Mouse (Mus musculus) liver, adult 2 months (tissue): ENCODE data around the gene Naxd. TPM values are rescaled to one million over a fixed set of nuclear protein-coding genes. Genes with fewer than 3 reads are reported as not detected.

Experiments used
- DNase-seq: peaks from one replicate; pipeline ENCODE4 v3.0.0-alpha.2; 2011; ENCODE audit warnings: low read depth, low spot score; ENCODE audit errors: extremely low read depth
- H3K27ac ChIP-seq: fragments of 200-500 bp; replicated peaks from 2 replicates; pipeline ENCODE4 v1.5.1; 2012; ENCODE audit warnings: low read depth, mild to moderate bottlenecking, control low read depth, inconsistent platforms, low read length; ENCODE audit not compliant: insufficient read depth
- H3K27me3 ChIP-seq: fragments of 200-500 bp; 2 replicates; pipeline ENCODE4 v1.6.1; 2012; ENCODE audit warnings: mild to moderate bottlenecking, moderate library complexity, low read length, inconsistent platforms; ENCODE audit not compliant: control insufficient read depth, insufficient read depth
- H3K36me3 ChIP-seq: fragments of 200-500 bp; 2 replicates; pipeline ENCODE4 v1.6.1; 2012; ENCODE audit warnings: low read length, inconsistent platforms; ENCODE audit not compliant: control insufficient read depth, insufficient read depth
- H3K4me1 ChIP-seq: fragments of 200-500 bp; 2 replicates; pipeline ENCODE4 v1.6.1; 2011; ENCODE audit warnings: low read length; ENCODE audit not compliant: control insufficient read depth, insufficient read depth
- H3K4me3 ChIP-seq: fragments of 200-500 bp; 2 replicates; pipeline ENCODE4 v1.5.1; 2011; ENCODE audit warnings: low read depth, mild to moderate bottlenecking, control low read depth, low read length, moderate library complexity; ENCODE audit not compliant: insufficient read depth
- H3K79me2 ChIP-seq: fragments of 200-500 bp; 2 replicates; pipeline ENCODE4 v1.6.1; 2012; ENCODE audit warnings: inconsistent platforms, mild to moderate bottlenecking, low read length, moderate library complexity; ENCODE audit not compliant: control insufficient read depth, insufficient read depth
- H3K9ac ChIP-seq: fragments of 200-500 bp; 2 replicates; pipeline ENCODE4 v1.6.1; 2012; ENCODE audit warnings: low read depth, mild to moderate bottlenecking, control low read depth, inconsistent platforms, low read length
- CTCF ChIP-seq: fragments of 200-500 bp; IDR thresholded peaks from 2 replicates; pipeline ENCODE4 v1.5.1; 2011; ENCODE audit warnings: low read depth, low read length, control low read depth
- POLR2A ChIP-seq: fragments of 200-500 bp; IDR thresholded peaks from 2 replicates; pipeline ENCODE4 v1.6.1; 2011; ENCODE audit warnings: low read length, control low read depth; ENCODE audit not compliant: insufficient read depth; ENCODE audit errors: extremely low read depth
- WGBS: fragments of 180-500 bp; shearing (Covaris S2); methylation state at CpG from one replicate; pipeline ENCODE4 v1.1.7; 2018; 5-methylcytosine and 5-hydroxymethylcytosine counted together
- polyA plus RNA-seq: library from polyadenylated mRNA; depleted of rRNA; stranded (reverse); fragments of >200 nt; gene quantifications from 2 replicates; pipeline ENCODE4 v1.2.3, GENCODE M21; 2012; rRNA removed
- total RNA-seq: library from RNA; depleted of rRNA; stranded (reverse); fragments of >200 nt; gene quantifications from 2 replicates; pipeline ENCODE4 v1.2.3, GENCODE M21; 2014; rRNA removed

The Naxd gene
- total and polyA plus RNA-seq, 2 experiments, result 84.7 to 110 TPM

DNA sequence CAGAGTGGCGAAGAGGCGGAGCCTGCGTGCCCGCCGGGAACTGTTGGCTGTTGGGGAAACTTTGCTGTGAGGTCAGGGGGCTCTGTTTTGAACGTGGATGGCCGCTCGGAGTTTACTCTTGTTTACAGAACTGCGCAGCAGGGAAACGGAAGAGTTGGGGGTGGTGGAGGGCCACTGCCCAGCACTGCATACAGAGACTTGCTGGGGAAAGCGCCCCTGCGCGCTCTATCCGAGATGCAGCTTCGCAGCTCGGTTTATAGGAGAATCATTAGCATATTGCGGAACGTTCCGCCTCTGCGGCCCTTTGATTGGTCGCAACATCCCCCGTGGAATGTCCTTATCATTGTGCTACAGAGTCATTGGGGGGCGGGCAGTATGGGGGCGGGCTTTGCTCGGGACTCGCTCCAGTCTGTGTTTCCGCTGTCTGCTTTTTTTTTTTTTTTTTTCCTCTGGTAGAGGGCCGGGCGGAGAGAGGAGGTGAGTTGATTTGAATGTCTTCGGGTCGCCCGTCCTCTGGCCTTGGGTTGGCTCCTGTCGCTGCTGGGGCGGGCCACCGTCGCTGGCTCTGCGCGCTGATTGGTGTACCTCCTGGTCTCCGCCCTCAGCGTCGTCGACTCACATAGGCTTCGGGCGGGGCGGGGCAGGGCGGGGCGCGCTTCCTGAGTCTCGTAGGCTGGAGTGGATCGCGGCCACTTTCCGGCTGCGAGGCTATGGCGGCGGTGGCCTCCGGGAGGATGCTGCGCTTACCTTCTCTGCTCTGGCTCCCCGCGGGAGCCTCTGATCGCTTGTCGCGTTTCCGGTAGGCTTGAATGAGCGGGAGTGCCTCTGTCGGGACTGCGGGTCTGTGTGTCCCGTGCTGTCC lies 60.7 kb downstream of the Naxd start:
- under 1% methylated on average over 67 of the region's 67 CpGs for WGBS
- Histone ChIP-seq H3K27ac (peak overlapping the region; percentile 85), H3K36me3 (peaks cover 4% of the 10 kb centered on the region; the same call in 1 of the 2 replicates), H3K79me2 (peaks cover 21% of the 10 kb centered on the region; the same call in 1 of the 2 replicates), H3K9ac (peak overlapping the region; percentile 94), H3K4me3 (peak overlapping the region; percentile 89), H3K4me1 (peaks cover 7% of the 10 kb centered on the region; the same call in 1 of the 2 replicates), H3K27me3 (no peaks in the 10 kb centered on the region)
- TF ChIP-seq CTCF (no peak), POLR2A (peak; percentile 100)
- DNase-seq, result peak; percentile 96

DNA sequence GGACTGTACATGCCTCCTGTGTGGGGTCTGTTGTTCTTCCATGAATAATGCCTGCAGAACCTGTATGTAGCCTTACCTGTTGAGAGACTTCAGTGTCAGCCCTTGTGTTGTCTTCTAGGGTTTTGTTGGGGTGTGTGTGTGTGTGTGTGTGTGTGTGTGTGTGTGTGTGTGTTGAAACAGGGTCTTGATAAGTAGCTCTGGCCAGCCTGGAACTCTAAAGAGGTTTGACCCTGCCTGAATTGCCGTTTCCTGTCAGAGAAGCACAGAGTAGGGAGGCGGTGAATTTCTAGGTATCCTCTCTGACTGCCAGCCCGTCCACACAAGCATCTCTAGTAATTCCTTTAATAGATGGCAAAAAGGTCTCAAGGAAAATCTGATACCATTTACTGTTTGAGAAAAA lies 62.2 kb downstream of the Naxd start:
- 71% methylated on average over 3 of the region's 3 CpGs for WGBS

DNA sequence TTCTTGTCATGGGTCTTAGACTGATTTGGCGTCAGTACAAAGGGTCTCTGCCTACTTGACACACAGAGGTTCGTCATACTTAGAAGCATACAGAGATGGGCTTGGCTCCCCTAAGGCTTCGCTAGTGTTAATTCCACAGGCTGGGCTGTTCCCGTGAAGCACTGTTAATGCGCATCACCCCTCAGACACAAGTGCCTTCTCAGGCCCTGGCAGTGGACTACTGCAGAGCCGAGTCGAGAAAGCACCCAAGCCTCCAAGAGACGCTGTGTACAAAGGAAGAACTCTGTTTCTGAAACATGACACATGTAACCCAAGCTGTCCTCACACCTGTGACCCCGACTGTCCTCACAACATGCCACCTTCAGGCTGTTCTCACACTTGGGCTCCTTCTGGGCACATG lies 62.9 kb downstream of the Naxd start:
- Histone ChIP-seq H3K27ac (no peak overlapping the region), H3K36me3 (peaks cover 9% of the 10 kb centered on the region; the same call in 1 of the 2 replicates), H3K79me2 (peaks cover 21% of the 10 kb centered on the region; the same call in 1 of the 2 replicates), H3K27me3 (no peaks in the 10 kb centered on the region), H3K4me1 (peaks cover 2% of the 10 kb centered on the region; the same call in 1 of the 2 replicates), H3K4me3 (no peak overlapping the region), H3K9ac (no peak overlapping the region)
- WGBS, result 90% methylated on average over 9 of the region's 9 CpGs
- no peak for DNase-seq
- TF ChIP-seq CTCF (no peak), POLR2A (no peak)

More for the DNA sequence above, 62.2 kb downstream of the Naxd start:
- Histone ChIP-seq H3K9ac (no peak overlapping the region), H3K27me3 (no peaks in the 10 kb centered on the region), H3K27ac (no peak overlapping the region), H3K4me1 (peaks cover 5% of the 10 kb centered on the region; the same call in 1 of the 2 replicates), H3K36me3 (peaks cover 9% of the 10 kb centered on the region; the same call in 1 of the 2 replicates), H3K4me3 (no peak overlapping the region), H3K79me2 (peaks cover 21% of the 10 kb centered on the region; the same call in 1 of the 2 replicates)
- TF ChIP-seq CTCF (no peak), POLR2A (no peak)
- DNase-seq, result no peak

DNA sequence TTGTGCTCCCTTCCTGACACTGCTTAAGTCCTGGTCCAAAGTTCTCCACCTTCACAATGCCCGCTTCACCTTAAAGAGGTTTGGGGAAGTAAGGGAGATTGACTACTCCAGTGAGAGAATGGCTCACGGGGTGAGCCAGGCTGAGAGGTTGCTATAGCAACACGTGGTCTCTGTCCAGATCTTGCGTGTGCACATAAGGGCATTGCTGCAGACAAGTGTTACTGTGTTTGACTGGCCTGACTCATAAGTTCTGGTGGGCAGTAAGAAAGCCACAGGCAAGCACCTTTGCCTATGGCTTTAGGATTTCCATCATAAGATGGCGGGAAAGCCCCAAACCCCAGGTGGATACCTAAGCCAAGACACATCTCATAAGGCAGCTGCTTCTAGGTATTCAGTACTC lies 66.9 kb downstream of the Naxd start:
- Histone ChIP-seq H3K4me3 (no peak overlapping the region), H3K27ac (no peak overlapping the region), H3K79me2 (peaks cover 21% of the 10 kb centered on the region; the same call in 1 of the 2 replicates), H3K9ac (no peak overlapping the region), H3K36me3 (peaks cover 9% of the 10 kb centered on the region; the same call in 1 of the 2 replicates), H3K4me1 (no peaks in the 10 kb centered on the region), H3K27me3 (no peaks in the 10 kb centered on the region)
- 95% methylated on average over 5 of the region's 5 CpGs for WGBS
- no peak for DNase-seq
- TF ChIP-seq CTCF (no peak), POLR2A (no peak)

Other genes with a start within 250 kb of the Naxd start
- gene Col4a2, start 184.7 kb upstream of the Naxd start, total RNA-seq, result 7.7 and 10.9 TPM in 2 replicates
- gene Col4a2, start 184.7 kb upstream of the Naxd start, polyA plus RNA-seq, result 6.1 and 8.0 TPM in 2 replicates
- gene Col4a1, start 184.7 kb upstream of the Naxd start, total RNA-seq, result 25.7 and 28.3 TPM in 2 replicates
- gene Col4a1, start 184.7 kb upstream of the Naxd start, polyA plus RNA-seq, result 21.8 and 29.1 TPM in 2 replicates
- gene Rab20, start 18.8 kb upstream of the Naxd start, total RNA-seq, result 15.9 and 19.7 TPM in 2 replicates
- gene Rab20, start 18.8 kb upstream of the Naxd start, polyA plus RNA-seq, result 21.2 and 23.0 TPM in 2 replicates
- 22.6 and 23.9 TPM in 2 replicates for gene Cars2, start 53.3 kb downstream of the Naxd start, total RNA-seq
- gene Cars2, start 53.3 kb downstream of the Naxd start, polyA plus RNA-seq, result 27.0 and 31.2 TPM in 2 replicates
- gene Ing1, start 58.1 kb downstream of the Naxd start, total RNA-seq, result 5.8 and 9.5 TPM in 2 replicates
- gene Ing1, start 58.1 kb downstream of the Naxd start, polyA plus RNA-seq, result 5.5 and 6.5 TPM in 2 replicates
- gene Ankrd10, start 138.3 kb downstream of the Naxd start, total RNA-seq, result 13.5 and 15.1 TPM in 2 replicates
- gene Ankrd10, start 138.3 kb downstream of the Naxd start, polyA plus RNA-seq, result 8.9 and 12.3 TPM in 2 replicates
- not detected in 2 replicates for gene 1700016D06Rik, start 203.6 kb downstream of the Naxd start, total RNA-seq
- not detected in 2 replicates for gene 1700016D06Rik, start 203.6 kb downstream of the Naxd start, polyA plus RNA-seq
- gene Arhgef7, start 230.2 kb downstream of the Naxd start, total RNA-seq, result 15.8 and 19.3 TPM in 2 replicates
- gene Arhgef7, start 230.2 kb downstream of the Naxd start, polyA plus RNA-seq, result 11.0 and 12.4 TPM in 2 replicates